Mouse (Mus musculus) megakaryocyte, embryonic 14.5 days (primary cell): Measurements from ENCODE around the gene Fam199x. TPM values are rescaled to one million over a fixed set of nuclear protein-coding genes. Genes with fewer than 3 reads are reported as not detected.

Source experiments
- H3K27me3 ChIP-seq: replicated peaks from 2 replicates; pipeline ENCODE3; 2012; ENCODE audit warnings: inconsistent platforms
- H3K36me3 ChIP-seq: replicated peaks from 2 replicates; pipeline ENCODE3; 2012; ENCODE audit warnings: low read length, inconsistent platforms, mixed read lengths
- H3K4me1 ChIP-seq: 2 replicates; pipeline ENCODE4 v1.6.1; 2012; ENCODE audit warnings: inconsistent platforms
- H3K4me3 ChIP-seq: replicated peaks from 2 replicates; pipeline ENCODE3; 2012; ENCODE audit warnings: moderate library complexity, mild to moderate bottlenecking, inconsistent platforms
- H3K9me3 ChIP-seq: 2 replicates; pipeline ENCODE4 v1.6.1; 2012; ENCODE audit warnings: inconsistent platforms
- FLI1 ChIP-seq: IDR thresholded peaks from 2 replicates; pipeline ENCODE4 v1.6.1; 2012; ENCODE audit warnings: low read length, inconsistent platforms, mixed read lengths
- GATA1 ChIP-seq: IDR thresholded peaks from 3 replicates; pipeline ENCODE4 v1.6.1; 2012; ENCODE audit warnings: mixed read lengths, low read length, inconsistent platforms, borderline replicate concordance
- polyA plus RNA-seq: library from polyadenylated mRNA; stranded (reverse); fragments of >175 nt; gene quantifications from 2 replicates; pipeline ENCODE4 v1.2.3, GENCODE M21; 2012; ENCODE audit warnings: low replicate concordance; ENCODE audit not compliant: insufficient read depth

Gene Fam199x
- polyA plus RNA-seq = 0.18 TPM in 1 of 2 replicates, not detected in the other

DNA sequence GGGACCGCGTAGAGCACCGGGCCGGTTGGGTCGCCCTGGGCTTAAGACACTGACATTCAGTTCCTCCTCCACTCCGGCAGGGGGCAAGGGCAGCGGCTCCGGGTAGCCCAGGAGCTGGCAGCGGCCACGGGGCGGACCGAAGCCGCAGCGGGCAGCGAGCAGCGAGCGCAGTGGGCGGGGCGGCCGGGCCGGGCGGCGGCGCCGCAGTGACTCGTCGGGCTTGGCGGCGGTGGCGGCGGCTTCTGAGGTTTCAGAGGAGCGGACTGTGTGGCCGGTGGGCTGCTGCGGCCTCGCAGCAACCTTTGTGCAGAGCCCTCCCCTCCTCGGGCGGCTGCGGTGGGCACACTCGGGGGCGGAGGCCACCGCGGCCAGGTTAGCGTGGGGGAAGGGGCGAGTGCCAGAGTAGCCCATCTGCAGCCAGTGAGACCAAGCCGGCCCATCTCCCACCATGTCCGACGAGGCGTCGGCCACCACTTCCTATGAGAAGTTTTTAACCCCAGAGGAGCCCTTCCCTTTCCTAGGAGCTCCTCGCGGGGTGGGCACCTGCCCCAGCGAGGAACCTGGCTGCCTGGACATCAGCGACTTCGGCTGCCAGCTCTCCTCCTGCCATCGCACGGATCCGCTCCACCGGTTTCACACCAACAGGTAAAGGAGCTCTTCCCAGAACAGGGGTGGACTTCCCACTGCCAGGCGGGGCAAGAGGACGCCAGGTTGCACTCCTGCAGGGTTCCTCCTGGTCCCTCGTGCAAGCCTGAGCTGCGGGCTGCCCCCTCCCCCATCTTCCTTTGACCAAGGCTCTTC, at the start of gene Fam199x:
Gene Fam199x (plus strand): TSS at position 170 of the 801 bp plus-strand sequence.
- Histone ChIP-seq H3K36me3 (no peaks in the 10 kb centered on the region), H3K27me3 (peaks cover 15% of the 10 kb centered on the region), H3K9me3 (no peaks in the 10 kb centered on the region), H3K4me3 (peak within 1 kb of the TSS; percentile 96), H3K4me1 (peaks cover 5% of the 10 kb centered on the region; the same call in 1 of the 2 replicates)
- TF ChIP-seq FLI1 (no peak), GATA1 (no peak)

DNA sequence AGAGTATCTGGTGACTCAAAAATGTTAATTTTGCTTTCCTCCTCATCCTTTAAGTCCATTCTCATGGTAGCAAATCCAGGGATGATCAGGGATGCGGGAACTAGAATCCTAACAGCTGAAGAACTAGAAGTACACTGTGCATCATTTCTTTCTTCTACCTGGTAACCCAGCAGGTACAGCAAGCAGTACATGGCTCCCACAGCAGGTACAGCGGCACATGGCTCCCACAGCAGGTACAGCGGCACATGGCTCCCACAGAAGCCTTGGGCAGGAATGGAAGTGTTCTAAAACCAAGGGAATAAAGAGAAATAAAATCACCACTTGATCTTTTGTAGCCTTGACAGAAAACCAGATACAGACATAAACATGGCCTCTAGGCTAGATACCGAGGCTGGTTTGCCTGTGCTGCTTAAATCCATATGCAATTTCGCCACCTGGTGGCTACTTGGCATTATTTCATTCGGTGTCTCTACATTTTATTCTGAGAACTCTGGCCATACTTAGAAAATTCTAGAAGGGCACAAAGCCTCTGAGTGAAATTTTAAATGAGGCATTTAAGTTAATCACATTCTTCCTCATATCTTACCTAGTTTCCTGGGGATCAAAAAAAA, 34.2 kb upstream of the Fam199x start:
- Histone ChIP-seq H3K4me1 (no peaks in the 10 kb centered on the region), H3K27me3 (no peaks in the 10 kb centered on the region), H3K9me3 (no peaks in the 10 kb centered on the region), H3K4me3 (no peak overlapping the region), H3K36me3 (peaks cover 50% of the 10 kb centered on the region)
- TF ChIP-seq GATA1 = no peak
- TF ChIP-seq FLI1 = no peak

DNA sequence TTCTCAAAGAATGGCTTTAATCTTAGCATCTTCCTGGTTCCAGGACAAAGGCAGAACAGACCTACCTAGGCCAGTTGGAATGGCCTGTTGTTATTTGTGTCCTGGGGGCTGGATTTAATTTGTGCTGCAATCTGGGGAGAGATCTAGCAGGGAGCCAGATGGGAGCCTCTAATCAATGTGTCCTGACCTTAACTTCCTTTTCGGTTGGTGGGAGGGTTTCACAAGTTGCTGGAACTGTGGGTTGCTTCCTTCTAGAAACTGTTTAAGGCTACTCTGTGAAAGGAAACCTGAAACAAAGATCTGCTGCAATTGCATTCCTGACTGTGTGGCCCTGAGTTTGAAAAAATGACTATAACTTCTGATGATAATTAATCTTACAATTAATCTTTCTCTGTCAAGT, 31.7 kb upstream of the Fam199x start:
- H3K4me3 ChIP-seq = no peak overlapping the region
- TF ChIP-seq FLI1 = no peak
- no peak for TF ChIP-seq GATA1
- peaks cover 2% of the 10 kb centered on the region for H3K27me3 ChIP-seq
- no peaks in the 10 kb centered on the region for H3K9me3 ChIP-seq
- peaks cover 33% of the 10 kb centered on the region for H3K36me3 ChIP-seq
- no peaks in the 10 kb centered on the region for H3K4me1 ChIP-seq

DNA sequence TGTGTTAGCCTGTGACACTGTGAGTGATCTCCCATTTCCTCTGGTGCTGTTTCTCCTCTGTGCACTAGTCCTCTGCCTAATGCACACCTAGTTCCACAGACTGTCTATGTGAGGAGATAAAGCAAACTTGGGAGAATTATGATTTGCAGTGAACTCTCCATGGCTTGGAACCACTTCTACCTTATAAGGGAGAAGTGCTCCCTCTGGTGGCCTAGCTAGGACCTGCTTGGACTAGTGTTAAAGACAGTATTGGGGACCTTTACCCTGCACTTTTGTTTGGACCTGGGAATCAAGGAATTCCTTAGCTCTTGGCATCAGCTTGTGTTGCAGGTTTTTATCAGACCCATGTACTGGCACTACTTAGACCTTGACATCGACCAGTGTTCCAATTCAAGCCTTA, 30.1 kb upstream of the Fam199x start:
- H3K4me3 ChIP-seq = no peak overlapping the region
- TF ChIP-seq GATA1 (no peak), FLI1 (no peak)
- H3K36me3 ChIP-seq = peaks cover 22% of the 10 kb centered on the region

DNA sequence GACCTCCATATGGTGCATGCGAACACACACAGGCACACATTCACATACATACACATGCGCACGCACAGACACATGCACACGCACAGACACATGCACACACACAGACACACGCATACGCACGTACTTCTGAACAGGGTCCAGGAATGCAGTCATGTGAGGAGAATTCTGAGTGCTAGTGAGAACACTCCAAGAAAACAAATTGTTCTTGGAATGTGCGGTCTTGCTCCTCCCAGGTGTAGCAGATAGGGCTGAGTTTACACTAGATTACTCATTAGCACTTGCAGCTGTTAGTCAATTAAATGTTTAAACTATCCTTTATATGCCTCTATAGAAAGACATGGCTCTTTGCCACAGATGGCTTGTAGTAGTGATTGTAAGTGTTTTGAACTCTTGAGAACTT, 18.5 kb upstream of the Fam199x start:
- Histone ChIP-seq H3K4me1 (0 out of 2 replicates have a peak, but pooled peaks cover 3% of the 10 kb centered on the region), H3K4me3 (no peak overlapping the region), H3K9me3 (no peaks in the 10 kb centered on the region), H3K36me3 (peaks cover 46% of the 10 kb centered on the region), H3K27me3 (peaks cover 4% of the 10 kb centered on the region)
- TF ChIP-seq FLI1 (no peak), GATA1 (no peak)

More for the DNA sequence above, 30.1 kb upstream of the Fam199x start:
- Histone ChIP-seq H3K27me3 (peaks cover 2% of the 10 kb centered on the region), H3K4me1 (no peaks in the 10 kb centered on the region), H3K9me3 (no peaks in the 10 kb centered on the region)

DNA sequence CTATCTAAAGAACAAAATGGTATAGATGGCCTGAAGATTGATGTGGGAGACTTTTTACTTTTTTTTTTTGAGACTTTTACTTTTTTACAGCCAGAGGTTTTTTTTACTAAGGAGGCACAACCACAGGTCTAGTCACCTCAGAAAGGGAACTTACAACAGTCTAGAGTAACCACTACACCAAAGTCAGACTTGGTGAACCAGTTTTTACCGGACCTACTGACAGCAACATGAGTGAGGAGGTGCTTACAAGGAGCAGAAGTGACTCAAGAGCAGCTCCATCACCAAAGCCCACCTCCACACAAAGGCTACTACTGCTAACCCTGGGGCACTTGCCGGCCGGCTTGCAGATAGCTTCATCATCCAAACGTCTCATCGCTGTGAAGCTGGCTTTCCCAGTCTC, 17.7 kb upstream of the Fam199x start:
- Histone ChIP-seq H3K9me3 (no peaks in the 10 kb centered on the region), H3K27me3 (peaks cover 4% of the 10 kb centered on the region), H3K4me1 (peaks cover 10% of the 10 kb centered on the region; the same call in 1 of the 2 replicates), H3K4me3 (no peak overlapping the region), H3K36me3 (peaks cover 42% of the 10 kb centered on the region)
- no peak for TF ChIP-seq FLI1
- TF ChIP-seq GATA1 = no peak

DNA sequence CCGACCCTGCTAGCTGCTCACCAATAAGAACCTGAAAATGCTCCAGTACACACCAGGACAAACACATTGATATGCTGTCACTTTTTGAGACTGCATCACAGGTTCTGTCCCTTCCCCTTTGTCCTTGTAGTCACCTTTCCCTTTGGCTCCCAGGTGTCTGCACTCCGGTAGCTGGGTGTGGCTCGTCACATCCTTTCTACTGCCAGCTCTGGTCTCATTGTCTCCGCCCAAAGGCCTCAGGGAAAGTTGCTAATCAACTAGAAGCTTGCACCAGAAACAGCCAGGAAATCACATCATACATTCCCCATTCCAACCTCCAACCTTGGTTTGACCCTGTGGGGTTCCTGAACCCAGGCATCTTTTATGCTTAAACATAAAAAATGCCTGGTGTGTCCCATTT, 15.1 kb upstream of the Fam199x start:
- H3K27me3 ChIP-seq = peaks cover 4% of the 10 kb centered on the region
- H3K9me3 ChIP-seq = no peaks in the 10 kb centered on the region
- TF ChIP-seq GATA1 (no peak), FLI1 (no peak)

DNA sequence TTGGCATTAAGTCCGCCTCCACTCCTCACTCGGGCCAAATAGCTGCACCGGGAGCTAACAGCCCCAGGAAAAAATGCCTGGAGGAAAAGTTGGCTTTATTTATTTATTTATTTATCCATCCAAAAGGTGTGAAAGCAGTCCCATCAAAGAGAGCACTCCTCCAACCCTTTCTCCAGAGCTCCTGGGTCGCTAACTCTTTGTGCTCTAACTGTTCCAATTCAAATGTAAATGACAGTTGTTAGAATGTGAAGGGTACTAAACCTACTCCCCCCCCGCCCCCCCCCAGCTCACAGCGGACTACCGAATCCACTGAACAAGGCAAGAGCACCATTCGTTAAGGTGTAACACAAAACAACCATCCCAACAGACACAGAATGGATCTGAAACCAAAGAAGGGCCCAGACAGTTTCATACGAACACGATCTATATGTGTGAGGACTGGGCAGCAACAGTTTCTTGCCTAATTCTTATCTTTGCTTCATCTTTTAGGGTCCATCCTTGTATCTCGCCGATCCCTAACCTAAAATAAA, 11.9 kb upstream of the Fam199x start:
- H3K4me1 ChIP-seq = peaks cover 12% of the 10 kb centered on the region; the same call in 1 of the 2 replicates
- peak overlapping the region; percentile 94 for H3K4me3 ChIP-seq
- H3K36me3 ChIP-seq = no peaks in the 10 kb centered on the region
- H3K27me3 ChIP-seq = peaks cover 2% of the 10 kb centered on the region
- TF ChIP-seq GATA1 = no peak
- TF ChIP-seq FLI1 = no peak
- H3K9me3 ChIP-seq = no peaks in the 10 kb centered on the region

More for the DNA sequence above, 15.1 kb upstream of the Fam199x start:
- peaks cover 12% of the 10 kb centered on the region; the same call in 1 of the 2 replicates for H3K4me1 ChIP-seq
- peaks cover 20% of the 10 kb centered on the region for H3K36me3 ChIP-seq
- no peak overlapping the region for H3K4me3 ChIP-seq

DNA sequence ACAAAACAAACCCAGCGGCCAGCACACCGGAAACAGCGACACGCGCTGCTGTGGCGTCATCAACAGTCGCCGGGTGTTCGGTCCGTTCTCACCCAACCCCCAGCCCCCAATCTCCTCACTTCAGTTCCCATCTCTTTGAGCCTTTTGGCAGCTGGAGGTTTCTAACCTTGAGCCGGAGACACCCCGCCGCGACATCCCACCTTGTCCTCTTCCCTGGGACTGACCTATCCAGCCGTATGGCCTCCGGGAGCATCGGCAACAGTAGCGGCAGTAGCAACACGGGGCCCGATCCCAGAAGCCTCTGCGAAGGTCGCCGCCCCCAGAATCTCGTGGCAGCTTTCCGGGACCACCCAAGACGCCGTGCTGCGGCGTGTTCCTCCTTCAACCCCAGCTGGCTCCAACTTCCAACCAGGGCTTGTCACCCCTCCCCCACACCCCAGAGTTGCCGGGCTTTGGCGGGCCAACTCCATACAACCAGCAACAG, 11.4 kb upstream of the Fam199x start, which contains the start of gene Slc25a53:
Gene Slc25a53 (minus strand): TSS at position 303 of the 484 bp plus-strand sequence.
- Histone ChIP-seq H3K36me3 (no peaks in the 10 kb centered on the region), H3K4me3 (peak within 1 kb of the TSS; percentile 94), H3K9me3 (no peaks in the 10 kb centered on the region), H3K4me1 (peaks cover 12% of the 10 kb centered on the region; the same call in 1 of the 2 replicates), H3K27me3 (peaks cover 2% of the 10 kb centered on the region)
- TF ChIP-seq FLI1 (no peak), GATA1 (no peak)
